Mouse (Mus musculus): ENCODE results near the gene Nek3. TPM values are rescaled to one million over a fixed set of nuclear protein-coding genes. Genes with fewer than 3 reads are reported as not detected.

Nek3 gene
- polyA plus RNA-seq, 1 experiment from 2014 or later, result 2.6 TPM

DNA sequence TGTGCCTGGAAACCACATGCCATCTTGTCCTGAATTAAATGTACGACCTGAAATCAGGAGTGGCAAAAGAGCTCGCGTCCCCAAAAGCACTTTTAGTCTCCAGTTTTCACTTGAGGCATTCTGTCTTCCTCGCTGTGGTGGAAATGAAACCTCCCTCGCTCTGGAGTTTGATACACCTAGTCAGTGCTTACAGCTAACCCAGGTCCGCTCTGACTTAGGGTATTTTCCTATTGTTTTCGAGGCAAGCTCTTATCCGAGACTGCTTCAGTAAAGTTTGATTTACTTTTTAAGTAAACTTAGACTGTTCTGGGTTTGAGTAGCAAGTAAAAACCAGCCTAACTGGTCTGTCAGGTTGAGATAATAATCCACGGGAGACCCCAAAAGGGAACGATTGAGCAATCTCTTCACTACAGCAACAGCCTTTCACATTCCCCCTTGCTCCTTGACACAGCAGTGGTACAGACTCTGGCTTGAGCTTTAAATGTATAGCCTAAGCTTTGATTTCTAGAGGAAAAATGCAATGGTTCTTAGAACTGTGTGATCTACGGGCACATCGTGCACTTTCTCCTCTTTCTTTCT lies 27.3 kb upstream of the Nek3 start:
- peak overlapping the region; percentile 91 for H3K4me3 ChIP-seq (ENCODE audit: low read depth, low read length)
- peak; percentile 48 for DNase-seq (ENCODE audit: low spot score)

DNA sequence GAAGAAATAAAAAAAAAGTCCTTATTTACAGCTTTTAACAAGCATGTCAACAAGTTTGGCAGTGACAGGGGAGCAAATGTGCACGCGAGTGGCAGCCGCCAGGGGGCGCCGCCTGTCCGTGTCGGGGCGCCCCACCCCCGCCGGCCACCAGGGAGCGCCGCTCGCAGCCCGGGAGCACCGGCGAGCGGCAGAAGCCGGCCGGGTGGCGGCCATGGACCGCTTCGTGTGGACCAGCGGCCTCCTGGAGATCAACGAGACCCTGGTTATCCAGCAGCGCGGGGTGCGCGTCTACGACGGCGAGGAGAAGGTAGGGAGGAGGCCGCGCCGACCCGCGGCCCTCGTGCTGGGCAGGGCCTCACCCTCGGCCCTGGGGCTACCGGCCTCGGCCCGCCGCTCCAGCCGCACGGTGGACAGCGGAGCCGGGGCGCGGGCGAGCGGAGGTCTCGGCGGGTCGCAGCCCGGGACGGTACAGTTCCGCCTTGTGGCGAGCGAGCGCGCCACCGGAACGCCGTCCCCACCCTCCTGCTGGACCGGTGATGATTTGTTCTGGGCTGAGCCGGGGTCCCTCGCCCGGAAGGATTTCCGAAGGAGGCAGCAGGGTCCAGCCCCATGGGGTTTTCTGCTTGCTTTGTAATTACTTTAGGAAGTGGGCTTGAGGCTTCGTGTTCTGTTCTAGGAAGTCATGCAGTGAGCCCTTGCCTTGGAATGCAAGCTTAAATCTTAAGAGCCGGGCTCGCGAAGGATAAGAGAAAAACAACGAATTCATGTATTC lies 26.6 kb upstream of the Nek3 start, which contains the start of gene Vps36:
Gene Vps36, plus strand, starts transcription at position 150 of the 772 bp plus-strand sequence.
- under 1% methylated on average over 56 of the region's 73 CpGs for WGBS
- Histone ChIP-seq H3K9ac (ENCODE audit: low read length) (peak within 1 kb of the TSS; percentile 96), H3K4me2 (replicated peaks; ENCODE audit: low read depth) (peak within 1 kb of the TSS; percentile 67)

More for the DNA sequence above, 27.3 kb upstream of the Nek3 start:
- TF ChIP-seq CTCF (IDR thresholded peaks at IDR 0.05; ENCODE audit: low read depth) (no peak), EP300 (optimal IDR thresholded peaks at IDR 0.05) (no peak)
- 8% methylated on average over 12 of the region's 12 CpGs for WGBS
- Histone ChIP-seq H3K27ac (replicated peaks) (peak overlapping the region; percentile 99), H3K4me2 (replicated peaks; ENCODE audit: low read depth) (peak overlapping the region; percentile 67), H3K36me3 (ENCODE audit: control insufficient read depth, insufficient read depth, low read length) (no peaks in the 10 kb centered on the region), H3K4me1 (replicated peaks; ENCODE audit: control insufficient read depth, insufficient read depth) (peaks cover 3% of the 10 kb centered on the region; the same call in 1 of the 2 replicates), H3K9ac (ENCODE audit: low read length) (peak overlapping the region; percentile 96), H3K27me3 (ENCODE audit: control insufficient read depth, insufficient read depth, low read length) (no peaks in the 10 kb centered on the region), H3K9me3 (ENCODE audit: control insufficient read depth, low read length) (no peaks in the 10 kb centered on the region)
- peak; percentile 59 for ATAC-seq (ENCODE audit: low FRiP score, low TSS enrichment)

DNA sequence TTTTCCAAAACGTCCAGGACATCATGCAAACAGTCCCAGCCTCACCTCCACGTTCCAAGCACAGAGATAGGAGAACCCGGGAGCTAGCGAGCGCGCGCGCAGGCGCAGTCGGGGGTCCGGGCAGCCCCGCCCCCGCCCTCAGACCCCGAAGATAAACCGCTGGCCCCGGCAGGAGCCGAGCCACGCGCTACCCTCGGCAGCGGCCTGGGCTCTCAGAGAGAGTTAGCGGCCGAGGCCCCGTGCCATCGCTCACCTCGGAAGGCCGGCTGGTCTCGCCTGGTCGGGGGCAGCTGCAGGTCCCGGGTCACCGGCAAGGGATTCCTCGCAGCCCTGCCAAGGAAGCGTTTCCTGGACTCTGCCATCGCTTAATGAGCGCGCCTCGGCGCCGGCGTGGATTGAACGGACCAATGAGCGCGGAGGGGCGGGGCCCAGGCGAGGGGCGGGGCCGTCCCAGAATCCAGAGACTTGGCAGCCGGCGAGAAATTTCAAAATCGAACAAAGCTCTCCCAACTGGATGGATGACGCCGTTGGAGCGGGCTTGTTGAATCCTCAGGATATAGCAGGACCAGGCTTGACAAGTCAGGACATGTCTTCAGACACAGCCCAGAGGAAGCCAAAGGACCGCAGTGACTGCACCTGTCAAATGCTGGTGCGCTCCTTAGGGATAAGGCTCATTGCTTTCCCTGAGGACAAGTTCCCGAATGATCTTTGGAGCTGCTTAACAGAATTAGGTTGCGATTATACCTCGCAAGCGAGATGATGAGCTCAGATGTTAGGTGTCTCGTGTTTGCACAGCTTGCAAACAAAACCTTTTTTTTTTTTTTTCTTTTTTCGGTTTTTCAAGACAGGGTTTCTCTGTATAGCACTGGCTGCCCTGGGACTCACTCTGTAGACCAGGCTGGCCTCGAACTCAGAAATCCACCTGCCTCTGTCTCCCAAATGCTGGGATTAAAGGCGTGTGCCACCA lies 19.5 kb upstream of the Nek3 start, which contains the start of gene Ckap2:
Gene Ckap2, minus strand, starts transcription at position 389 of the 967 bp plus-strand sequence.
- H3K4me2 ChIP-seq (replicated peaks; ENCODE audit: low read depth), result peak within 1 kb of the TSS; percentile 87

More for the DNA sequence above, 26.6 kb upstream of the Nek3 start, which contains the start of gene Vps36:
- H3K27me3 ChIP-seq (ENCODE audit: control insufficient read depth, insufficient read depth, low read length), result no peaks in the 10 kb centered on the region
- peak; percentile 89 for DNase-seq (ENCODE audit: low spot score)
- TF ChIP-seq EP300 (optimal IDR thresholded peaks at IDR 0.05) (no peak), CTCF (IDR thresholded peaks at IDR 0.05; ENCODE audit: low read depth) (peak; percentile 89)
- peak within 1 kb of the TSS; percentile 99 for H3K27ac ChIP-seq (replicated peaks)
- peaks cover 3% of the 10 kb centered on the region; the same call in 1 of the 2 replicates for H3K4me1 ChIP-seq (replicated peaks; ENCODE audit: control insufficient read depth, insufficient read depth)
- ATAC-seq (ENCODE audit: low FRiP score, low TSS enrichment), result peak; percentile 95
- no peaks in the 10 kb centered on the region for H3K9me3 ChIP-seq (ENCODE audit: control insufficient read depth, low read length)
- H3K36me3 ChIP-seq (ENCODE audit: control insufficient read depth, insufficient read depth, low read length), result no peaks in the 10 kb centered on the region
- peak within 1 kb of the TSS; percentile 91 for H3K4me3 ChIP-seq (ENCODE audit: low read depth, low read length)

DNA sequence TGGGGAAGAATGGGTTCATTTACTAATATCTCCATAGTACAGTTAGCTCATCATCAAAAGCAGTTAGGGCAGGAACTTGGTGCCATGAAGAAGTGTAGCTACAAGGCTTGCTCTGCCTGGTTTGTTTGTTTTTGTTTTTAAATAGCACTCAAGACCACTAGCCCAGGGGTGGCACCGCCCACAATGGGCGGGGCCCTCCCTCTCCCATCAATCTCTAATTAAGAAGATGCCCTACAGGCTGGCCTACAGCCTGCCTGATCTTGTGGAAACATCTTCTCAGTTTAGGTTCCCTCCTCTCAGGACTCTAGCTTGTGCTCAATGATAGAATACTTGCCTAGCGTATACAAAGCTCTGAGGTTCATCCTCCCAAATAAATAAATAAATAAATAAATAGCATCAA lies 18.6 kb upstream of the Nek3 start:
- no peaks in the 10 kb centered on the region for H3K36me3 ChIP-seq (ENCODE audit: control insufficient read depth, insufficient read depth, low read length)
- peak overlapping the region; percentile 68 for H3K9ac ChIP-seq (ENCODE audit: low read length)
- no peaks in the 10 kb centered on the region for H3K27me3 ChIP-seq (ENCODE audit: control insufficient read depth, insufficient read depth, low read length)
- 3% methylated on average over 3 of the region's 3 CpGs for WGBS
- DNase-seq (ENCODE audit: low spot score) (peak; percentile 24), ATAC-seq (ENCODE audit: low FRiP score, low TSS enrichment) (0 out of 2 replicates have a peak, but pooled peaks have one; percentile 13)
- H3K9me3 ChIP-seq (ENCODE audit: control insufficient read depth, low read length), result no peaks in the 10 kb centered on the region
- peak overlapping the region; percentile 87 for H3K4me2 ChIP-seq (replicated peaks; ENCODE audit: low read depth)
- TF ChIP-seq CTCF (IDR thresholded peaks at IDR 0.05; ENCODE audit: low read depth) (no peak), EP300 (optimal IDR thresholded peaks at IDR 0.05) (no peak)
- peak overlapping the region; percentile 82 for H3K4me3 ChIP-seq (ENCODE audit: low read depth, low read length)
- H3K27ac ChIP-seq (replicated peaks), result no peak overlapping the region
- no peaks in the 10 kb centered on the region; the same call in 1 of the 2 replicates for H3K4me1 ChIP-seq (replicated peaks; ENCODE audit: control insufficient read depth, insufficient read depth)

More for the DNA sequence above, 19.5 kb upstream of the Nek3 start, which contains the start of gene Ckap2:
- H3K9ac ChIP-seq (ENCODE audit: low read length), result peak within 1 kb of the TSS; percentile 68
- ATAC-seq (ENCODE audit: low FRiP score, low TSS enrichment), result peak; percentile 97
- peak within 1 kb of the TSS; percentile 75 for H3K27ac ChIP-seq (replicated peaks)
- peak; percentile 94 for DNase-seq (ENCODE audit: low spot score)
- H3K27me3 ChIP-seq (ENCODE audit: control insufficient read depth, insufficient read depth, low read length), result no peaks in the 10 kb centered on the region
- no peaks in the 10 kb centered on the region; the same call in 1 of the 2 replicates for H3K4me1 ChIP-seq (replicated peaks; ENCODE audit: control insufficient read depth, insufficient read depth)
- WGBS, result 2% methylated on average over 61 of the region's 63 CpGs
- H3K4me3 ChIP-seq (ENCODE audit: low read depth, low read length), result peak within 1 kb of the TSS; percentile 82
- no peaks in the 10 kb centered on the region for H3K9me3 ChIP-seq (ENCODE audit: control insufficient read depth, low read length)
- no peaks in the 10 kb centered on the region for H3K36me3 ChIP-seq (ENCODE audit: control insufficient read depth, insufficient read depth, low read length)
- TF ChIP-seq CTCF (IDR thresholded peaks at IDR 0.05; ENCODE audit: low read depth) (no peak), EP300 (optimal IDR thresholded peaks at IDR 0.05) (no peak)

DNA sequence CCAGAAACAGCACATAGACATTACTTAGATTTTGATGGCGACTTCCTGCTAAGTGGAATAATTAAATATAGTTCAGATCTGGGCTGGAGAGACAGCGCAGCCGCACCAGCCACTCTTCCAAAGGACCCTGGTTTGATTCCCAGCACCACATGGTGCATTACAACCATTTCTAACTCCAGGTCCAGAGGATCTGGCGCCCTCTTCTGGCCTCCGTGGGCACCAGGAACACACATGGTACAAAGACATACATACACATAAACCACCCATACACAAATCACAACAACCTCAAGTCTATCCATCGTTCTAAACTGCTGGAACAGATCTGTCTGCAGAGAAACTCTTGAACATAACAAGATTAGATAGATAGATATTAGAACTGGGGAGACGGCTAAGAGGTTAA lies 9.7 kb upstream of the Nek3 start:
- Histone ChIP-seq H3K4me2 (replicated peaks; ENCODE audit: low read depth) (no peak overlapping the region), H3K36me3 (ENCODE audit: control insufficient read depth, insufficient read depth, low read length) (peaks cover 4% of the 10 kb centered on the region), H3K4me3 (ENCODE audit: low read depth, low read length) (no peak overlapping the region), H3K27me3 (ENCODE audit: control insufficient read depth, insufficient read depth, low read length) (no peaks in the 10 kb centered on the region), H3K9me3 (ENCODE audit: control insufficient read depth, low read length) (no peaks in the 10 kb centered on the region), H3K27ac (replicated peaks) (no peak overlapping the region), H3K9ac (ENCODE audit: low read length) (no peak overlapping the region), H3K4me1 (replicated peaks; ENCODE audit: control insufficient read depth, insufficient read depth) (no peaks in the 10 kb centered on the region)
- no peak for ATAC-seq (ENCODE audit: low FRiP score, low TSS enrichment)
- DNase-seq (ENCODE audit: low spot score), result no peak
- 98% methylated on average over 7 of the region's 7 CpGs for WGBS
- no peak for TF ChIP-seq EP300 (optimal IDR thresholded peaks at IDR 0.05)
- TF ChIP-seq CTCF (IDR thresholded peaks at IDR 0.05; ENCODE audit: low read depth), result 0 out of 2 replicates have a peak, but pooled peaks have one; percentile 12
